Mouse (Mus musculus) forebrain, embryonic 14.5 days (tissue): ENCODE data around the gene Tlcd2. TPM values are rescaled to one million over a fixed set of nuclear protein-coding genes. Genes with fewer than 3 reads are reported as not detected.

Experiments
- ATAC-seq: fragments of 200-750 bp; cut with Nextera tagmentation; 2 replicates; pipeline ENCODE4 v1.8.0; 2017; ENCODE audit warnings: mild to moderate bottlenecking, moderate library complexity
- DNase-seq: peaks from one replicate; pipeline ENCODE4 v3.0.0-alpha.2; 2015; ENCODE audit warnings: low spot score
- H3K27ac ChIP-seq: fragments of 300-500 bp; sonication (generic); 2 replicates; pipeline ENCODE4 v1.5.1; 2014; ENCODE audit warnings: low read depth, mild to moderate bottlenecking, control low read depth, low read length, moderate library complexity
- H3K27me3 ChIP-seq: fragments of 300-500 bp; sonication (generic); replicated peaks from 2 replicates; pipeline ENCODE4 v1.6.1; 2014; ENCODE audit warnings: low read length, control low read depth, mixed read lengths; ENCODE audit not compliant: control insufficient read depth, insufficient read depth
- H3K36me3 ChIP-seq: fragments of 300-500 bp; sonication (generic); 2 replicates; pipeline ENCODE4 v1.6.1; 2014; ENCODE audit warnings: low read length, control low read depth; ENCODE audit not compliant: control insufficient read depth, insufficient read depth
- H3K4me1 ChIP-seq: fragments of 300-500 bp; sonication (generic); 2 replicates; pipeline ENCODE4 v1.6.1; 2014; ENCODE audit warnings: antibody characterized with exemption, low read length, control low read depth; ENCODE audit not compliant: control insufficient read depth, insufficient read depth
- H3K4me2 ChIP-seq: fragments of 300-500 bp; sonication (generic); 2 replicates; pipeline ENCODE4 v1.6.1; 2014; ENCODE audit warnings: mild to moderate bottlenecking, control low read depth, low read length
- H3K4me3 ChIP-seq: fragments of 300-500 bp; sonication (generic); 2 replicates; pipeline ENCODE4 v1.5.1; 2014; ENCODE audit warnings: low read depth, low read length, control low read depth
- H3K9ac ChIP-seq: fragments of 300-500 bp; sonication (generic); 2 replicates; pipeline ENCODE4 v1.6.1; 2014; ENCODE audit warnings: mild to moderate bottlenecking, low read length, control low read depth, moderate library complexity
- H3K9me3 ChIP-seq: fragments of 300-500 bp; sonication (generic); replicated peaks from 2 replicates; pipeline ENCODE4 v1.6.1; 2016; ENCODE audit warnings: low read length, control low read depth, mixed read lengths; ENCODE audit not compliant: control insufficient read depth
- WGBS: fragments of 180-500 bp; shearing (Covaris S2); extraction: QIAGEN DNeasy Blood & Tissue Kit; methylation state at CpG from one replicate; pipeline ENCODE4 v1.1.7; 2014; 5-methylcytosine and 5-hydroxymethylcytosine counted together
- microRNA counts: library from miRNA; unstranded; fragments of <30 nt; microRNA quantifications from one replicate; lab custom pipeline; 2016
- microRNA-seq: library from miRNA; unstranded; fragments of <30 nt; microRNA quantifications from one replicate; pipeline ENCODE4, GENCODE M21; 2016
- polyA plus RNA-seq: library from polyadenylated mRNA; unstranded; fragments of >200 nt; fragmentation: Nextera tagmentation; extraction: Ambion mirVana; gene quantifications from 2 replicates; pipeline ENCODE4 v1.2.1, GENCODE M21; 2014

The Tlcd2 gene
- polyA plus RNA-seq, 1 experiment from 2014 or later = 1.3 TPM

DNA sequence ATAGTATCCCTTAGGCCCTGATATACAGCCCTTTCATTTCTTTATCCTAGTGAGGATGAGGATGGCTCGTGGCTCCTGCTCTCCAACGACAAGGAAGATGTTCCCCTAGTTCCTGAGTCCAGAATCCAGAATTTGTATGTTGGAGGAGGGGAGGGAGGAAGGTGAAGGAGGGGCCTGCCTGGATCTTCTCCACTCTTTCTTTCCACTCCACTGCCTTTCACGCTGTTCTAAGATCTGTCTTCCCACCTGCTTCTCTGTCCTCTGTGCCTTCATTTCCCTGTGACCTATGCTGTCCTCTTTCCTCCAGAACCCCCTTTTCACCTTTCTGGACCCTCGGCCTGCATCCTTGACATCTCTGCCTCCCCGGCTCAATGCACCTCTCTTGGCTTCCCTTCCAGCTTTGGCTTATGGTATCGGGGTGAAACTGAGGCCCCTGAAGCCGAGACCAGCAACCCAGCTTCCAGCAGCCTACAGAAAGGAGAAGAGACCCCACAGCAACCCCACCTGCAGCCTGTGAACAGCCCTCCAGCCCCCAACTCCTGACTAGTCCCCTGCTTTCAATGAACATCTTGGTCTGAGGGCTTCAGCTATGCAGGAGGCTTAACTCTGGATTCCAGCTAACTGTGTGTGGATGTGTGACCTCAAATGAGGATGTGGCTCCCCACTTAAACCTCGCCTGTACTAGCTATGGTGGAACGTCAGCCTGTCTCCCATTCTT lies 50.9 kb downstream of the Tlcd2 start:
- 83% methylated on average over 9 of the region's 9 CpGs for WGBS
- DNase-seq (no peak), ATAC-seq (no peak)
- H3K9me3 ChIP-seq = no peaks in the 10 kb centered on the region
- H3K4me1 ChIP-seq = peaks cover 7% of the 10 kb centered on the region; the same call in 1 of the 2 replicates
- no peak overlapping the region for H3K4me2 ChIP-seq
- H3K36me3 ChIP-seq = peaks cover 28% of the 10 kb centered on the region
- H3K9ac ChIP-seq = no peak overlapping the region
- H3K27me3 ChIP-seq = no peaks in the 10 kb centered on the region
- no peak overlapping the region for H3K27ac ChIP-seq
- H3K4me3 ChIP-seq = no peak overlapping the region

DNA sequence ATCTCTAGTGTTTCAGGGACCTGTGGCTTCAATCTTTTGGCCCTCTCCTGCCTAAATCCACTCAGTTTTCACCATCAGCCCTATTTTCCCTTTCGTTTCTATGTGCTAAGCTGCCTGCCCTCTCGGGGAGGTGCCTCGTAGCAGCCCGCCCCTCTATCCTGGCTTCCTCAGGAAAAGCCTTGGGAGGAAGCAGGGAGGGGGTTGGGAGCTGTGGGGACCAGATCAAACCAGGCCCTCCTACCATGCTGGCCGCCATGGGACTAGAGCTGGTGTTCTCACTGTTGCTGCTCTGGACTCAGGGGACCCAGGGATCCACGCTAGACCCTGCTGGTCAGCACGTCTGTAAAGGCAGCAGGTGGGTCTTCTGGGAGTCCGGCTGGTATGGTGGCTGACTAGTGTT lies 51.8 kb downstream of the Tlcd2 start, which contains the start of gene Scarf1:
Gene Scarf1 (plus strand): TSS at position 205 of the 400 bp plus-strand sequence.
- H3K4me2 ChIP-seq = no peak within 1 kb of the TSS
- H3K4me3 ChIP-seq = no peak within 1 kb of the TSS
- no peak for ATAC-seq
- peaks cover 7% of the 10 kb centered on the region; the same call in 1 of the 2 replicates for H3K4me1 ChIP-seq
- DNase-seq = no peak
- H3K36me3 ChIP-seq = peaks cover 19% of the 10 kb centered on the region
- no peak within 1 kb of the TSS for H3K9ac ChIP-seq
- 51% methylated on average over 8 of the region's 8 CpGs for WGBS
- H3K27ac ChIP-seq = no peak within 1 kb of the TSS
- no peaks in the 10 kb centered on the region for H3K27me3 ChIP-seq
- H3K9me3 ChIP-seq = no peaks in the 10 kb centered on the region

DNA sequence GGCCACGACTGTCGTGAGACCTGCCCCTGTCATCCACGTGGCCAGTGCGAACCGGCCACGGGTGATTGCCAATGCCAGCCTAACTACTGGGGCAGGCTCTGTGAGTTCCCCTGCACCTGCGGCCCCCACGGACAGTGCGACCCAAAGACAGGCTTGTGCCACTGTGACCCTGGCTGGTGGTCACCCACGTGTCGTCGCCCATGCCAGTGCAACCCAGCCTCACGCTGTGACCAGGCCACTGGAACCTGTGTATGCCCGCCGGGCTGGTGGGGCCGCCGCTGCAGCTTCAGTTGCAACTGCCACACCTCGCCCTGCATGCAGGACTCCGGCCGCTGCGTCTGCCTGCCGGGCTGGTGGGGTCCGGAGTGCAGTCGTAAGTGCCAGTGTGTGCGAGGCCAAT lies 53.7 kb downstream of the Tlcd2 start:
- H3K9ac ChIP-seq = no peak overlapping the region
- no peaks in the 10 kb centered on the region for H3K9me3 ChIP-seq
- 95% methylated on average over 25 of the region's 25 CpGs for WGBS
- H3K27me3 ChIP-seq = no peaks in the 10 kb centered on the region
- peaks cover under 1% of the 10 kb centered on the region; the same call in 1 of the 2 replicates for H3K4me1 ChIP-seq
- DNase-seq (no peak), ATAC-seq (no peak)
- H3K4me2 ChIP-seq = no peak overlapping the region
- no peak overlapping the region for H3K4me3 ChIP-seq
- H3K36me3 ChIP-seq = peaks cover 3% of the 10 kb centered on the region; the same call in 1 of the 2 replicates
- no peak overlapping the region for H3K27ac ChIP-seq

DNA sequence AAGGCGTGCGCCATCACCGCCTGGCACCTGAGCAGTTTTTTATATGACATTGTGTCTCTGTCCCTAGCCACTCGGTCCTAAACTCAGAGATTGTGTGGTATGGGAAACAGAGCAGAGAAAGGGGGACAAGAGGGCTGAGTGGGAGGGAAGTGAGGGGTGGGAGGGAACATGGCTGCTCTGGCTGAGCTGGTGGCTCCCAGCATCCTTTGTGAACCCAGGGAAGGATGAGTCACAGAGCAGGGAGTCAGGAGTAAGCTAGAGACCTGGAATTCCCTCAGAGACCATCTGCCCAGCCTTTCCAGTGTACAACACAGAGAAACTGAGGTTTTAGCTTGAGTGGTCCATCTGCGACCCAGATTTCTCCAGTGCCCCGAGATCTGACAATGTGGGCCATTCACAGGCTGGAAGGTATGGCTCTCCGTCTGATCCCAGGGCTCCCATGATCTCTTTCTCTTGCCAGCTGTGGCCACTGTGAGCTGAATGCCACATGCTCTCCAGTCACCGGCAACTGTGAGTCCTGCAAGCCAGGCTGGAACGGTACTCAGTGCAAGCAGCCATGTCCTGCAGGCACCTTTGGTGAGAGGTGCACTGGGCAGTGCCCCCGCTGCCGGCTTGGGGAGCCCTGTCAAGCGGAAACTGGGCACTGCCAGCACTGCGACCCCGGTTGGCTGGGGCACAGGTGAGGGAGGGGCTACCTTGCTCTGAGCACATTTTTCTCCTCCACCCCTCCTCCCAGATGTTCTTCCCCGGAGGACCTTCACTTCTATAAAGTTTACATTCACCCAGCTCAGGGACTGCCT lies 58.5 kb downstream of the Tlcd2 start:
- no peaks in the 10 kb centered on the region for H3K36me3 ChIP-seq
- no peak for DNase-seq
- WGBS = 85% methylated on average over 15 of the region's 15 CpGs
- no peak overlapping the region for H3K9ac ChIP-seq
- ATAC-seq = no peak
- H3K4me3 ChIP-seq = no peak overlapping the region
- no peaks in the 10 kb centered on the region for H3K9me3 ChIP-seq
- no peak overlapping the region for H3K27ac ChIP-seq
- H3K27me3 ChIP-seq = no peaks in the 10 kb centered on the region
- H3K4me2 ChIP-seq = no peak overlapping the region
- H3K4me1 ChIP-seq = no peaks in the 10 kb centered on the region

MicroRNA genes within 50 kb of the gene (microRNA counts, 519-probe panel; counts per million panel counts)
- microRNA mmu-miR-22 (lab: Ali Mortazavi, UCI) = 5,108 counts per million, percentile 79 among the panel's probes with 10 or more counts

Small RNA genes within 50 kb of the gene (microRNA-seq; reads per million reads assigned to microRNA genes)
- 2,521 reads per million, percentile 87 among the genes with 10 or more reads in this experiment for gene Mir22

Other genes starting within 250 kb of the Tlcd2 start
- gene Rpa1, start 113.4 kb upstream of the Tlcd2 start, polyA plus RNA-seq = 64.5 and 74.2 TPM in 2 replicates
- 10.7 and 12.1 TPM in 2 replicates for gene Smyd4, start 113.3 kb upstream of the Tlcd2 start, polyA plus RNA-seq
- 23.6 and 35.0 TPM in 2 replicates for gene Serpinf1, start 39.0 kb upstream of the Tlcd2 start, polyA plus RNA-seq
- not detected in 2 replicates for gene Serpinf2, start 22.1 kb upstream of the Tlcd2 start, polyA plus RNA-seq
- 4.9 and 6.9 TPM in 2 replicates for gene Wdr81, start 7.0 kb upstream of the Tlcd2 start, polyA plus RNA-seq
- gene Prpf8, start 25.1 kb downstream of the Tlcd2 start, polyA plus RNA-seq = 67.0 and 73.1 TPM in 2 replicates
- gene Rilp, start 48.4 kb downstream of the Tlcd2 start, polyA plus RNA-seq = 0.77 and 0.86 TPM in 2 replicates
- 2.7 and 3.4 TPM in 2 replicates for gene Scarf1, start 51.8 kb downstream of the Tlcd2 start, polyA plus RNA-seq
- gene Slc43a2, start 70.0 kb downstream of the Tlcd2 start, polyA plus RNA-seq = 6.5 and 9.1 TPM in 2 replicates
- gene Pitpna, start 126.4 kb downstream of the Tlcd2 start, polyA plus RNA-seq = 94.2 and 101 TPM in 2 replicates
- 53.9 and 55.5 TPM in 2 replicates for gene Inpp5k, start 169.3 kb downstream of the Tlcd2 start, polyA plus RNA-seq
- gene Myo1c, start 188.8 kb downstream of the Tlcd2 start, polyA plus RNA-seq = 5.7 and 6.6 TPM in 2 replicates
- gene Crk, start 217.5 kb downstream of the Tlcd2 start, polyA plus RNA-seq = 105 and 109 TPM in 2 replicates